Mouse (Mus musculus) brain, embryonic 14.5 days (tissue): ENCODE results near the gene Arl4d.

Experiments used
- CTCF ChIP-seq: fragments of 200-500 bp; IDR thresholded peaks from 2 replicates; pipeline ENCODE4 v1.5.1; 2012; ENCODE audit warnings: inconsistent platforms, mild to moderate bottlenecking, moderate library complexity, borderline replicate concordance; ENCODE audit not compliant: insufficient read depth, insufficient read length; ENCODE audit errors: extremely low read depth
- POLR2A ChIP-seq: fragments of 200-500 bp; IDR thresholded peaks from 2 replicates; pipeline ENCODE4 v1.6.1; 2012; ENCODE audit warnings: mild to moderate bottlenecking, inconsistent platforms, borderline replicate concordance; ENCODE audit not compliant: poor library complexity, insufficient read depth, insufficient read length, severe bottlenecking; ENCODE audit errors: extremely low read depth

DNA sequence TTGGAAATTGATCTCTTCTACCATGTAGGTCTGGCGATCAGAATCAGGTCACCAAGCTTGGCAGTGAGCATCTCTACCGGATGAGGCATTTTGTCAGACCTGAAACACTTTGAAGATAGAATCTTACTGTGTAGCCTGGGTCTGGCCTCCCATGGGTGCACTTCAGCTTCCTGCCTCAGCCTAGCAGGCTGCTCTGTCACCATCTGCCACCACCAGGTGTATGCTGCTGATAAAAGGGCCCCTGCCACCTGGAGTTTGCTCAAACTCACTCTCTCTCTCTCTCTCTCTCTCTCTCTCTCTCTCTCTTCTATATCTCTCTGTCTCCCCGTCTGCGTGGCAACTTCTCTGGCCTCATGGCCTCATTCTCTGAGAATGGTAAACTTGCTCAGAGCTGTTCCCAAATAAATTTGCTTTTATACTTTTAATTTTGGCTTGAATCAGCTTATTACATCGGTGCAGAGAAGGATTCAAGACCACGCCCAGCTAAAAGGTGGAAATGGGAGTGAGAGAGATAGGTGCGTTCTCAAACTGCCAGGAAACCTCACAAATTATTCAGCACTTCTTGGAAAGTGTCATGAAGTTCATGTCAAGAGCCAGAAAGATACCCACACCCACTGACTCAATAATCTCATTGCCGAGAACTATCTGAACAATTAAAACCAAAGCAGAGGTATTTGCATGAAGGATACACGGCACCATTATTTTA is 32.0 kb downstream of the Arl4d start:
- TF ChIP-seq POLR2A, result no peak
- TF ChIP-seq CTCF, result no peak
